Mouse (Mus musculus) cerebellum, adult 2 months (tissue): ENCODE results near the gene Rnf213.

Source experiments
- CTCF ChIP-seq: fragments of 200-500 bp; IDR thresholded peaks from 2 replicates; pipeline ENCODE4 v1.5.1; 2011; ENCODE audit warnings: low read depth, mild to moderate bottlenecking, control low read depth, low read length, moderate library complexity, borderline replicate concordance; ENCODE audit not compliant: insufficient read depth
- POLR2A ChIP-seq: fragments of 200-500 bp; IDR thresholded peaks from 2 replicates; pipeline ENCODE4 v1.6.1; 2011; ENCODE audit warnings: low read length, control low read depth, borderline replicate concordance; ENCODE audit not compliant: insufficient read depth

GRCm38 (mm10) chr11:119496147-119496546 lies 103.2 kb downstream of the Rnf213 start:
- TF ChIP-seq POLR2A (no peak), CTCF (no peak)
